Mouse (Mus musculus): Measurements from ENCODE around the gene Lrrc61.
A peak's percentile ranks its signal among the peaks of the same experiment; 100 is the strongest.

The Lrrc61 gene

GRCm38 (mm10) chr6:48594043-48594738, 39.6 kb downstream of the Lrrc61 start:
- DNase-seq, result no peak

DNA sequence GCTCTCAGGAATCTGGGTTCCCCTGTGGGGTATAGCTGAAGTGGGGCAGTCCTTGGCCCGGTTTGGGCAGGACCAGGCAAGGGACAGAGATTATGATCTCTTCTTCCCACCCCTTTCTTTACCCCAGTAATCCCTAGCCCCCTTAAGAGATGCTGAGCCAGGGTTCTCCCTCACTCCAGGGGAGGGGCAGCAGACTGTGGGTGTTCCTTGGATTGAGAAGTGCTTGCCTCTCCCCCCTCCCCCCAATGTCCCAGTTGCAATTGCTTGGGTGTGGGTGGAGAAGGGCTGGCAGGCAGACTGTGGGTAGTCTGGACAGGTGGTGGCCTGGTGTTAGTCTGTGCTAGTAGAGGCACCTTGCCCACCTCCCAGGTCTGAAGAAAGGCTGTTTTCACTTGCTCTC, 40.7 kb downstream of the Lrrc61 start:
- DNase-seq, result peak; percentile 25

- DNase-seq, result no peak
These were observed 42.1 kb downstream of the Lrrc61 start for GRCm38 (mm10) chr6:48596545-48597232.

GRCm38 (mm10) chr6:48597233-48597625, 42.6 kb downstream of the Lrrc61 start:
- DNase-seq, result no peak

DNA sequence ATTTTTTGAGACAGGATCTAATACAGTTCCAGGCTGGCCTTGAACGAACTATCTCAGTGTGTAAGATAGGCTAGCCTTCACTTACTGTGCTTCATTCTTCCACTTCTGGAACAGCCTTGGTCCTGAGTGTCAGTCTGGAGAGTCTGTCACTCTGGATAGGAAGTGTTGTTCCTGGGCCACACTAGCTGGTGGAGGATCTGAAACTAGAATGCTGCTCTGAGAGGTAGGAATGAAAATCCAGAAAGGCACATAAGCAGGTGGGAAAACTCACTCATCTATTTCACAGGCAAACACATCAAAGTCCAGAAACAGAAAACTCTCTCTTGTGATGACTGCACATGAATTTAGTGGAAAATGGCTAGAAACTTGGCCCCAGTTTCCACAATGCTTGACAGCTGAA, 46.0 kb downstream of the Lrrc61 start:
- no peak for DNase-seq

GRCm38 (mm10) chr6:48601271-48602079, 46.9 kb downstream of the Lrrc61 start, which contains the start of gene Zfp775:
Zfp775 (plus strand) TSS chr6:48602063.
- DNase-seq, result peak; percentile 96

DNA sequence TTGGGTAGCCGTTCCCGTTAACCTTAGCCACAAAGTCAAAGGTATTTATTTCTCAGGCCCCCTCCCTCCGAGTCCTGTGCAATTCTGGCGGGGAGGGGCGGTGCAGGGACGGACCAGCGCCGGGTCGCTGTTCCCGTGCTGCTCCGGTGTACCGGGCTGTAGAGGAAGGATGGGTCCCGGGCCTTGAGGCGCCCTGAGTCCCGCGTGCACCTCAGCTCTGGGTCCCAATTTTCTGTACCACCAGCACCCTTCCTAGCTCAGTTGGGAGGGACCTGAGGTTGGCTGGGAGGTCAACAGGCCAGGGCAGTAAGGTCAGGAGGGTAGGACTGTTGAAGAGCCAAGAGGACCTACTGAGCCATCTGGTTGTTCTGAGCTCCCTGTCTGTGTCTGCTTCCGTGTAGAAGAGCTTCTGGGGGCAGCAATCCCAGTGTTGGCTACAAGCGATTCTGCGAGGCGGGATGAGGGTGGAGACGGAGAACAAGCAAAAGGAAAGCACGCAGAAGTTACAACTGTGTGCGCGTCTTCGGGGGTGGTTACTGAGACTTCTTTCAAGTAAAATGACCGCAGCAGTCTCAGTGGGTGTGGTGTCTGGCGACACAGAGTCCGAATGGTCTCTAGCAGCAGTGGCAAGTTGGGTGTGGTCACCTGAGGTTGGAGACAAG, 47.6 kb downstream of the Lrrc61 start:
- DNase-seq, result peak; percentile 49

- no peak for DNase-seq
These were observed 53.5 kb downstream of the Lrrc61 start for GRCm38 (mm10) chr6:48608124-48608523.

DNA sequence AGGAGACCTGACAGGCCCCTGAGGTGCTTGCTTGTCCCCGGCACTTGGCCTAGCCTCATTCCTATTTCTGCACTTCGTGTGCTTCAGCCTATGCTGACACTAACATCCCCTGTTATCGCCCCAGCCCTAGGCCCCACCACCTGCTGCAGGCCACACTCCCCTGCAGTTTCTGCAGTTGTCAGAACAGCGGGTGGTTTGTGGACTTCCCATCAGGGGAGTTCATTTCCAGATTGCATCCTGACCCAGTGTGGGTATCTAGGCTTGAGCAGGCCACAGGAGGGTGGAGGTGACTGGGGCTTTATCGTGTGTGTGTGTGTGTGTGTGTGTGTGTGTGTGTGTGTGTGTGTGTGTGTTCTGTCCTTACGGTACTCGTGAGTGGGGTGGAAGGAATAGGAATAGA, 54.9 kb downstream of the Lrrc61 start:
- DNase-seq, result no peak

GRCm38 (mm10) chr6:48610657-48611056, 56.1 kb downstream of the Lrrc61 start:
- no peak for DNase-seq

DNA sequence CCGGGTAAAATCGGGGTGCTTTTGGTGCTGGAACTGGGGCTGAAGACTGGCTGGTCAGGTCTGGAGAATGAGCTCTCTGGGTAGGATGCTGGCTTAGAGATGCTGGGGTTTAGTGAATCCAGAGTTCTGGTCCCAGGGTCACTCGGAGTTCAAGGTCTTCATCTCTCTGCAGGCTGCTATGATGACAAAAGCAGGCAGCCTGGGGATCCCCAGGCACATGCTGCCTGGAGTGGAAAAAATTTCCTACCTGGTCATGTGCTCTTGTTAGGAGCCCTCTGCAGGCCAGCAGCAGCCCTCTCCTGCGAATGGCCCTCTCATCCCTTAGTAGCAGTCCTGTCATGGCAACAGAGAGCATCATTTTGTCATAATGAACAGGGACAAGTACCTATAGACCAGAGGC, 58.9 kb downstream of the Lrrc61 start:
- no peak for DNase-seq

DNA sequence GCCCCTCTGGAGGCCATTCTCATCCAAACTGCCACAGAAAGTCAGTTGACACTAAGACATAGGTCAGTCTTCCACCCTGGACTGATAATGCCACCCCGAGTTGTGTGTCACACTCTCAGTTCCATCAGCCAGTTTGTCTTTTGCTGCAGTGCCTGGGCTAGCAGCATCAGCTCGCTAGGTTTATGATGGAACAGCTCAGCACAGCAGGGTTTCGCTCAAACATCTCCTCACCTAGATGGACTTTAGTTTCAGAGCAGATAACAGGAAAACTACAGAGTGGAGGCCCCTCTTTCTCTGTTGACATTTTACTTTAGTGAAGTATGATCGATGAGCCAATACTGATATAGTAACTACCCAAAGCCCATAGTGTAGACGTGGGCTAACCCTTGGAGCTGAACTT, 60.2 kb downstream of the Lrrc61 start:
- DNase-seq, result no peak

GRCm38 (mm10) chr6:48620031-48620430, 65.4 kb downstream of the Lrrc61 start:
- DNase-seq, result no peak

Data from layer of hippocampus, adult 9-11 months (tissue).